Mouse (Mus musculus) colon, adult 2 months (tissue): ENCODE data around the gene Fgf4. TPM values are rescaled to one million over a fixed set of nuclear protein-coding genes. Genes with fewer than 3 reads are reported as not detected.

ENCODE experiments used
- polyA plus RNA-seq: library from polyadenylated mRNA; depleted of rRNA; stranded (reverse); fragments of >200 nt; gene quantifications from 2 replicates; pipeline ENCODE4 v1.2.3, GENCODE M21; 2012; rRNA removed

Fgf4 gene
- polyA plus RNA-seq, result 0.03 and 0.07 TPM in 2 replicates

GRCm38 (mm10) chr7:144847067-144847466 lies at the start of gene Fgf4:
Fgf4 (plus strand) TSS chr7:144847367.

DNA sequence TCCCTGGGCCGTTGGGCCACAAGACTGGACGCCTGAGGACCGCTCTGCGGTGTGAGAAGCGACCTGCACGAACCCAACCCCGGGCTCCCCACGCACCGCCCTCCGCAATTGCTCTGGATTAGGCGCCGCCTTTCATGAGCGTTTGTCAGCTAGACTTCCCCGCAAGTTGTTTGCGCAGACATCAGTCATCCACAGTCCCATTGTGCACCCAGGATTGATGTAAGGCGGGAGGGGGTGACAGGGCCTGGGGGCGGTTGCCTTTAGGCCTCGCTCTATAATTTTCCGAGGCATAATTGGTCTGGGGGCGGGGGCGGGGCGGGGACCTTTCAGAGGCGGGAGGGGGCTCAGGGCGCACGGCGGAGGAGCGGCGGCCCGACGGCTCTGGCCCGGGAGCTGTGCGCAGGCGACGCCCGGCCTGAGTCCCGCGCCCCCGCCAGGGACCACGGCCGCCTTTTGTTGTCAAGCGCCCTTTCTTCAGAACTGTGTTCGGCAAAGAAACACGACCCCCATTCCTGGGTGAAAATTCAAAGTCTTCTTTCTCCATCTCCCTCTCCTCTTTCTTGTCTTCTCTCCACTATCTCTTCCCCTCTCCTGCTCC lies 9.2 kb upstream of the Fgf4 start, which contains the start of gene Fgf3:
TSS of gene Fgf3 (plus strand) at position 193 of the 598 bp plus-strand sequence.

GRCm38 (mm10) chr7:144896294-144897218 lies 49.4 kb downstream of the Fgf4 start, which contains the start of gene Fgf15:
Fgf15 (plus strand) TSS chr7:144896531.

Other genes with a start within 250 kb of the Fgf4 start
- gene Ano1, start 95.4 kb upstream of the Fgf4 start, polyA plus RNA-seq, result 165 and 191 TPM in 2 replicates
- gene Fgf3, start 9.3 kb upstream of the Fgf4 start, polyA plus RNA-seq, result 0.35 TPM in 1 of 2 replicates, not detected in the other
- 0.15 TPM in 1 of 2 replicates, not detected in the other for gene Fgf15, start 49.2 kb downstream of the Fgf4 start, polyA plus RNA-seq
- 12.7 and 15.0 TPM in 2 replicates for gene LTO1, start 67.7 kb downstream of the Fgf4 start, polyA plus RNA-seq
- 63.7 and 69.3 TPM in 2 replicates for gene Ccnd1, start 92.6 kb downstream of the Fgf4 start, polyA plus RNA-seq